Mouse (Mus musculus): ENCODE measurements at regions not wholly inside any gene's neighbourhood (a gene's known extent, or its start where the extent isn't known, plus 50 kb on each side); places are given as distances from the start of the nearest gene placed in this dataset.

GRCm38 (mm10) chr6:49656359-49657280, 165.9 kb upstream of the Npy start:
- Histone ChIP-seq H3K9me3 (replicated peaks) (no peaks in the 10 kb centered on the region), H3K27ac (no peak overlapping the region), H3K36me3 (no peaks in the 10 kb centered on the region), H3K4me3 (no peak overlapping the region), H3K27me3 (ENCODE audit: low read depth, poor library complexity, severe bottlenecking) (no peaks in the 10 kb centered on the region), H3K4me1 (no peaks in the 10 kb centered on the region)
- no peak for DNase-seq (ENCODE audit: low spot score)
- 75% methylated on average over 13 of the region's 13 CpGs for WGBS

GRCm38 (mm10) chr6:49657988-49658387, 164.5 kb upstream of the Npy start:
- 72% methylated on average over 9 of the region's 9 CpGs for WGBS
- DNase-seq (ENCODE audit: low spot score) = no peak
- H3K27me3 ChIP-seq (ENCODE audit: low read depth, poor library complexity, severe bottlenecking) = no peaks in the 10 kb centered on the region

GRCm38 (mm10) chr6:49670991-49671390, 151.5 kb upstream of the Npy start:
- 88% methylated on average over 5 of the region's 5 CpGs for WGBS
- H3K36me3 ChIP-seq = no peaks in the 10 kb centered on the region
- H3K27ac ChIP-seq = no peak overlapping the region
- no peaks in the 10 kb centered on the region for H3K9me3 ChIP-seq (replicated peaks)
- H3K27me3 ChIP-seq (ENCODE audit: low read depth, poor library complexity, severe bottlenecking) = no peaks in the 10 kb centered on the region
- no peak overlapping the region for H3K4me3 ChIP-seq
- no peaks in the 10 kb centered on the region for H3K4me1 ChIP-seq
- DNase-seq (ENCODE audit: low spot score) = no peak

More at GRCm38 (mm10) chr6:49657988-49658387, 164.5 kb upstream of the Npy start:
- Histone ChIP-seq H3K4me3 (no peak overlapping the region), H3K9me3 (replicated peaks) (no peaks in the 10 kb centered on the region), H3K36me3 (no peaks in the 10 kb centered on the region), H3K27ac (no peak overlapping the region), H3K4me1 (no peaks in the 10 kb centered on the region)

- 92% methylated on average over 2 of the region's 2 CpGs for whole genome bisulfite sequencing
- no peak overlapping the region for H3K27ac ChIP-seq
- H3K9me3 ChIP-seq (replicated peaks) = no peaks in the 10 kb centered on the region
Observed at GRCm38 (mm10) chr6:49671912-49672311, 150.6 kb upstream of the Npy start.

GRCm38 (mm10) chr6:49686776-49687175, 135.7 kb upstream of the Npy start:
- Histone ChIP-seq H3K27ac (no peak overlapping the region), H3K4me1 (0 out of 2 replicates have a peak, but pooled peaks cover under 1% of the 10 kb centered on the region), H3K9me3 (replicated peaks) (no peaks in the 10 kb centered on the region), H3K4me3 (no peak overlapping the region), H3K27me3 (ENCODE audit: low read depth, poor library complexity, severe bottlenecking) (no peaks in the 10 kb centered on the region), H3K36me3 (no peaks in the 10 kb centered on the region)
- 89% methylated on average over 4 of the region's 4 CpGs for WGBS
- DNase-seq (ENCODE audit: low spot score) = no peak

More at GRCm38 (mm10) chr6:49671912-49672311, 150.6 kb upstream of the Npy start:
- no peaks in the 10 kb centered on the region for H3K27me3 ChIP-seq (ENCODE audit: low read depth, poor library complexity, severe bottlenecking)
- no peak for DNase-seq (ENCODE audit: low spot score)
- H3K36me3 ChIP-seq = no peaks in the 10 kb centered on the region
- H3K4me1 ChIP-seq = no peaks in the 10 kb centered on the region
- H3K4me3 ChIP-seq = no peak overlapping the region

GRCm38 (mm10) chr6:49692032-49692539, 130.4 kb upstream of the Npy start:
- 41% methylated on average over 6 of the region's 6 CpGs for WGBS
- no peaks in the 10 kb centered on the region for H3K9me3 ChIP-seq (replicated peaks)
- no peaks in the 10 kb centered on the region for H3K36me3 ChIP-seq
- H3K4me3 ChIP-seq = no peak overlapping the region
- H3K27me3 ChIP-seq (ENCODE audit: low read depth, poor library complexity, severe bottlenecking) = no peaks in the 10 kb centered on the region
- H3K4me1 ChIP-seq = 0 out of 2 replicates have a peak, but pooled peaks cover 2% of the 10 kb centered on the region
- no peak for DNase-seq (ENCODE audit: low spot score)
- H3K27ac ChIP-seq = no peak overlapping the region

GRCm38 (mm10) chr6:49694851-49695250, 127.7 kb upstream of the Npy start:
- DNase-seq (ENCODE audit: low spot score) = no peak
- Histone ChIP-seq H3K36me3 (no peaks in the 10 kb centered on the region), H3K9me3 (replicated peaks) (no peaks in the 10 kb centered on the region), H3K4me3 (no peak overlapping the region), H3K27me3 (ENCODE audit: low read depth, poor library complexity, severe bottlenecking) (no peaks in the 10 kb centered on the region), H3K4me1 (0 out of 2 replicates have a peak, but pooled peaks cover 2% of the 10 kb centered on the region), H3K27ac (no peak overlapping the region)
- WGBS = 59% methylated on average over 5 of the region's 5 CpGs

- no peaks in the 10 kb centered on the region for H3K36me3 ChIP-seq
- 94% methylated on average over 10 of the region's 10 CpGs for WGBS
Observed at GRCm38 (mm10) chr6:49696990-49697389, 125.5 kb upstream of the Npy start.

GRCm38 (mm10) chr6:49701453-49701852, 121.1 kb upstream of the Npy start:
- no peaks in the 10 kb centered on the region for H3K27me3 ChIP-seq (ENCODE audit: low read depth, poor library complexity, severe bottlenecking)
- no peaks in the 10 kb centered on the region for H3K9me3 ChIP-seq (replicated peaks)
- no peak for DNase-seq (ENCODE audit: low spot score)
- 91% methylated on average over 7 of the region's 7 CpGs for WGBS
- H3K4me1 ChIP-seq = no peaks in the 10 kb centered on the region
- no peak overlapping the region for H3K4me3 ChIP-seq
- no peak overlapping the region for H3K27ac ChIP-seq
- no peaks in the 10 kb centered on the region for H3K36me3 ChIP-seq

More at GRCm38 (mm10) chr6:49696990-49697389, 125.5 kb upstream of the Npy start:
- H3K9me3 ChIP-seq (replicated peaks) = no peaks in the 10 kb centered on the region
- no peaks in the 10 kb centered on the region for H3K27me3 ChIP-seq (ENCODE audit: low read depth, poor library complexity, severe bottlenecking)
- no peak for DNase-seq (ENCODE audit: low spot score)
- H3K4me3 ChIP-seq = no peak overlapping the region
- no peak overlapping the region for H3K27ac ChIP-seq
- no peaks in the 10 kb centered on the region for H3K4me1 ChIP-seq

GRCm38 (mm10) chr6:49712980-49713379, 109.5 kb upstream of the Npy start:
- H3K27ac ChIP-seq = no peak overlapping the region
- no peak overlapping the region for H3K4me3 ChIP-seq
- no peak for DNase-seq (ENCODE audit: low spot score)
- no peaks in the 10 kb centered on the region for H3K27me3 ChIP-seq (ENCODE audit: low read depth, poor library complexity, severe bottlenecking)
- no peaks in the 10 kb centered on the region for H3K36me3 ChIP-seq
- H3K4me1 ChIP-seq = no peaks in the 10 kb centered on the region
- WGBS = 90% methylated on average over 1 of the region's 1 CpGs
- no peaks in the 10 kb centered on the region for H3K9me3 ChIP-seq (replicated peaks)

GRCm38 (mm10) chr6:49716520-49716919, 106.0 kb upstream of the Npy start:
- H3K4me1 ChIP-seq = no peaks in the 10 kb centered on the region
- no peaks in the 10 kb centered on the region for H3K36me3 ChIP-seq
- H3K9me3 ChIP-seq (replicated peaks) = no peaks in the 10 kb centered on the region
- H3K27me3 ChIP-seq (ENCODE audit: low read depth, poor library complexity, severe bottlenecking) = no peaks in the 10 kb centered on the region
- H3K4me3 ChIP-seq = no peak overlapping the region
- no peak for DNase-seq (ENCODE audit: low spot score)
- WGBS = 2% methylated on average over 2 of the region's 2 CpGs
- no peak overlapping the region for H3K27ac ChIP-seq

- no peaks in the 10 kb centered on the region for H3K4me1 ChIP-seq
- no peak overlapping the region for H3K4me3 ChIP-seq
- H3K27me3 ChIP-seq (ENCODE audit: low read depth, poor library complexity, severe bottlenecking) = no peaks in the 10 kb centered on the region
- H3K9me3 ChIP-seq (replicated peaks) = no peaks in the 10 kb centered on the region
- DNase-seq (ENCODE audit: low spot score) = no peak
- WGBS = 35% methylated on average over 1 of the region's 1 CpGs
- no peaks in the 10 kb centered on the region for H3K36me3 ChIP-seq
- no peak overlapping the region for H3K27ac ChIP-seq
Observed at GRCm38 (mm10) chr6:49716945-49717344, 105.6 kb upstream of the Npy start.

- no peaks in the 10 kb centered on the region for H3K27me3 ChIP-seq (ENCODE audit: low read depth, poor library complexity, severe bottlenecking)
- no peak for DNase-seq (ENCODE audit: low spot score)
- no peak overlapping the region for H3K4me3 ChIP-seq
- H3K4me1 ChIP-seq = no peaks in the 10 kb centered on the region
- 82% methylated on average over 5 of the region's 5 CpGs for WGBS
- H3K9me3 ChIP-seq (replicated peaks) = no peaks in the 10 kb centered on the region
- H3K36me3 ChIP-seq = no peaks in the 10 kb centered on the region
- no peak overlapping the region for H3K27ac ChIP-seq
Observed at GRCm38 (mm10) chr6:49733191-49733590, 89.3 kb upstream of the Npy start.
